Mouse (Mus musculus) cerebellum, adult 8-10 months (tissue): ENCODE data around the gene Rai14.

Experiments
- DNase-seq: peaks from one replicate; pipeline ENCODE4 v3.0.0; 2022

The Rai14 gene

GRCm38 (mm10) chr15:10688686-10689085 is 25.7 kb downstream of the Rai14 start:
- DNase-seq: no peak

- DNase-seq: no peak
Observed at GRCm38 (mm10) chr15:10687365-10687764, 27.1 kb downstream of the Rai14 start.

GRCm38 (mm10) chr15:10685692-10686430 is 28.6 kb downstream of the Rai14 start:
- no peak for DNase-seq

GRCm38 (mm10) chr15:10683687-10684203 is 30.7 kb downstream of the Rai14 start:
- DNase-seq: no peak

GRCm38 (mm10) chr15:10680514-10680913 is 33.9 kb downstream of the Rai14 start:
- DNase-seq: no peak

GRCm38 (mm10) chr15:10679571-10679970 is 34.9 kb downstream of the Rai14 start:
- DNase-seq: no peak

- no peak for DNase-seq
Observed at GRCm38 (mm10) chr15:10675801-10676200, 38.6 kb downstream of the Rai14 start.

GRCm38 (mm10) chr15:10672880-10673279 is 41.5 kb downstream of the Rai14 start:
- DNase-seq: no peak

- no peak for DNase-seq
Observed at GRCm38 (mm10) chr15:10671868-10672267, 42.6 kb downstream of the Rai14 start.

GRCm38 (mm10) chr15:10670107-10670506 is 44.3 kb downstream of the Rai14 start:
- DNase-seq: no peak

GRCm38 (mm10) chr15:10668120-10668900 is 46.1 kb downstream of the Rai14 start:
- no peak for DNase-seq

GRCm38 (mm10) chr15:10665816-10666215 is 48.6 kb downstream of the Rai14 start:
- no peak for DNase-seq

GRCm38 (mm10) chr15:10664529-10664898 is 49.9 kb downstream of the Rai14 start:
- no peak for DNase-seq

GRCm38 (mm10) chr15:10663793-10664528 is 50.5 kb downstream of the Rai14 start:
- no peak for DNase-seq

- no peak for DNase-seq
Observed at GRCm38 (mm10) chr15:10661961-10662606, 52.3 kb downstream of the Rai14 start.

GRCm38 (mm10) chr15:10658803-10659202 is 55.6 kb downstream of the Rai14 start:
- no peak for DNase-seq

- DNase-seq: no peak
Observed at GRCm38 (mm10) chr15:10656146-10656545, 58.3 kb downstream of the Rai14 start.

- no peak for DNase-seq
Observed at GRCm38 (mm10) chr15:10655151-10655905, 59.1 kb downstream of the Rai14 start.

- no peak for DNase-seq
Observed at GRCm38 (mm10) chr15:10654696-10655095, 59.7 kb downstream of the Rai14 start.

GRCm38 (mm10) chr15:10652931-10653475 is 61.4 kb downstream of the Rai14 start:
- DNase-seq: no peak

- no peak for DNase-seq
Observed at GRCm38 (mm10) chr15:10648372-10649109, 65.9 kb downstream of the Rai14 start.
